ENCODE assay signal across 10 mouse cellular contexts in the genomic region with DNA sequence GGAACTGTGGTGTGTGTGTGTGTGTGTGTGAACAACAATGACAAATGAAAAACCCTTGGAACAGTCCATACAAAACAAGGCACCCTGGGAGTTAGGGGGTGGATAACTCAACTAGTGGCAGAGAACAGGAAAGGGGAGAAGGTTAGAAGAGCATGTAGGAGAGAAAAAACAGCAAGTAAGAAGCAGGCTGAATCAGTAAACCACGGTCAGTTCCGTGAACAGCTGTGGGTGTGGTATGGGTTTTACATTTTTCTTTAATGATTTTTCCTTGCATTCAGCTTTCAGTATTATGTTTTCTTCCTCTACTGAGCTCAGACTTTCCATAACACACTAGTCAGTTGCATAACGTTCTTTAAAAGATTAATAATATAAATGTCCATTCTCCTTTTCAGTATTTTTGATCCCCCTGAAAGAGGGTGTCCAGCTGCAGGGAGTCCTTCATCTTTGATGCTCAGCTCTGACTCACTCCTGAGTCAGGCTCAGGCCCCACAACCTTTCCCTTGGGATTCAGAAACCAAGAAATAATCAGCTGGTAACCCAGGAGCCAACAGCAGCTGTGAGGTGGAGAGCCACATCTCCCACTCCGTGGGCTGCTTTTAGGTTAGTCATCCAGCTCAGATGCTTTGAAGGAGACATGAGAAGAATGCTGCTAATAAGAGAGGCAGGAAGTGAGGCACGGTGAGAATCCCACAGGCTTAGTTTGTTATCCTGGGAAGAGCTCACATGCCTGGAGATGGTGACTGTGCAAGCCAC.
DNase-seq lines count a peak whose midpoint lies in the region.
"Had no signal": no experiment of that assay in that cellular context is flagged by ENCODE, and none has a peak within 500 bp of the region (broad histone marks: within the 10 kb centered on the region; RNA-seq: fewer than 3 reads in every experiment).

No protein-coding gene starts in this region.

- intact Hi-C loops in left cerebral cortex, postnatal 10 days (cut with DNase I): no loop called here
- intact Hi-C loops in heart, postnatal 10 days (cut with DNase I): no loop called here

- DNase-seq in adrenal gland, adult 2 months: peak; percentile 40
- no peak for DNase-seq in adrenal gland, postnatal 25 days
- DNase-seq in left cerebral cortex, adult 11 months (ENCODE audit: low spot score): peak; percentile 27
- no peak for DNase-seq in left cerebral cortex, postnatal 10 days (ENCODE audit: extremely low spot score in 1 of 2, low spot score in 2 of 2)
- peak; percentile 18 to 20 for DNase-seq in heart, postnatal 10 days
- DNase-seq in right cerebral cortex, postnatal 25 days: peak; percentile 44
- no peak for DNase-seq in urinary bladder, postnatal 4 days (ENCODE audit: low spot score in 2 of 2)
- DNase-seq in urinary bladder, adult 2 months (ENCODE audit: low spot score): no peak
- DNase-seq: cerebellum, postnatal 14 days; lung, adult 2 months had no signal

Comparison
In these comparisons a context has a peak if more than half of its experiments do, and no peak if none do; other contexts are left out.
1. DNase-seq: peak in adrenal gland, adult 2 months (single experiment), left cerebral cortex, adult 11 months (single experiment), heart, postnatal 10 days (2 of 2) and right cerebral cortex, postnatal 25 days (single experiment); none in adrenal gland, postnatal 25 days (single experiment), left cerebral cortex, postnatal 10 days (0 of 2), urinary bladder, postnatal 4 days (0 of 2) and urinary bladder, adult 2 months (single experiment).